Mouse (Mus musculus): Measurements from ENCODE around the gene Klhl20. TPM values are rescaled to one million over a fixed set of nuclear protein-coding genes. Genes with fewer than 3 reads are reported as not detected.
"Not testable (repeated sequence)": the region's sequence is repeated elsewhere in the genome, so short reads cannot be mapped to it uniquely, and the experiment has no call there.

The Klhl20 gene
- 10 to 100 TPM; 18.7 to 19.1 TPM for total RNA-seq (2021)
- long read RNA-seq, experiment 1, full-length matches to known transcripts, result 3 of 6 reads
- long read RNA-seq, experiment 1, partial matches to known transcripts, result 0 of 6 reads
- long read RNA-seq, experiment 1, other reads (novel, unspliced or antisense), result 3 of 6 reads
- long read RNA-seq, experiment 2, full-length matches to known transcripts, result 10 of 14 reads
- long read RNA-seq, experiment 2, partial matches to known transcripts, result 0 of 14 reads
- long read RNA-seq, experiment 2, other reads (novel, unspliced or antisense), result 4 of 14 reads

- peak; percentile 94 to 96 for DNase-seq (ENCODE audit: low spot score in 2 of 2)
These were observed at the start of gene Klhl20 for GRCm38 (mm10) chr1:161130726-161131664. TSS of gene Klhl20 (minus strand) at chr1:161131511.

DNA sequence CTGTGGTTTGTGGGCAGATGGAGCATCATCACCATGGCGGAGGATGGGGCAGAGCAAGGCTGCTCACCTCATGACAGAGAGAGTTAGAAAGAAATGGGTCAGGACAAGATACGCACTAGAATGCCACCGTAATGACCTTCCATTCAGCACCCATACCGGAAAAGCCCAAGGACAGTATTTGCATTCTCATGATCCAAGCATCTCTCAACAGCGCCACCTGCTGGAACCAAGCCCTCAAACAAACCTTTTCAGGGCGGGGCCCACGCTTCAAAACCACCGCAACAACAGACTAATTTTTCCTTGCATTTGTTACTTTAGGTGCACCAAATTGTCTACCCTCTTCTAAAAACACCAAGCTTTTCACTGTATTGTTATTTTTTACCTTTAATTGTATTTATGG is 49.4 kb upstream of the Klhl20 start:
- DNase-seq (ENCODE audit: low spot score in 2 of 2), result peak; percentile 5 to 19

GRCm38 (mm10) chr1:161170651-161171050 is 39.3 kb upstream of the Klhl20 start:
- DNase-seq (ENCODE audit: low spot score in 2 of 2), result peak; percentile 57 to 68

GRCm38 (mm10) chr1:161160266-161160665 is 29.0 kb upstream of the Klhl20 start:
- no peak for DNase-seq (ENCODE audit: low spot score in 2 of 2)

GRCm38 (mm10) chr1:161159214-161159613 is 27.9 kb upstream of the Klhl20 start, which contains the start of gene Tex50:
TSS of gene Tex50 (minus strand) at chr1:161159314.
- no peak for DNase-seq (ENCODE audit: low spot score in 2 of 2)

DNA sequence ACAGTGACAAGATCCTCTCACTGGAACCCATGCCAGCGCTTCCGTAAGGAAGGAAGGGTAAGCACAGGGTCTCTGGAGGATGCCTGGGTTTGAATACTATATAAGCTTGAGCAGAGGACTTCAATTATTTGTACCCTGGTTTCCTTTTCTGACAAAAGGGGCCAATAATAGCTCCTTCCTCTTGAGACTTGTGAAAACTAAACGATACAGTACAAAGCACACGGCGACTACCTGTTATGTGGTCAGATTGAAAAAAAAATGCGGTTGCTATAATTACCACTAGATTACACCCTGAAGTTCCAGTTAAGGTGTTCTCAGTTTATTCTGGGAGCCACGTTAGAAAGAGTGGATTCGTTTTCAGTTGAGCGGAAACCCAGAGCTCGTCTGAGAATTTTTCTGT is 25.2 kb upstream of the Klhl20 start:
- no peak for DNase-seq (ENCODE audit: low spot score in 2 of 2)

- DNase-seq (ENCODE audit: low spot score in 2 of 2), result no peak
These were observed 19.8 kb upstream of the Klhl20 start for GRCm38 (mm10) chr1:161151098-161151497.

- DNase-seq (ENCODE audit: low spot score in 2 of 2), result no peak
These were observed 16.6 kb upstream of the Klhl20 start for GRCm38 (mm10) chr1:161147888-161148287.

DNA sequence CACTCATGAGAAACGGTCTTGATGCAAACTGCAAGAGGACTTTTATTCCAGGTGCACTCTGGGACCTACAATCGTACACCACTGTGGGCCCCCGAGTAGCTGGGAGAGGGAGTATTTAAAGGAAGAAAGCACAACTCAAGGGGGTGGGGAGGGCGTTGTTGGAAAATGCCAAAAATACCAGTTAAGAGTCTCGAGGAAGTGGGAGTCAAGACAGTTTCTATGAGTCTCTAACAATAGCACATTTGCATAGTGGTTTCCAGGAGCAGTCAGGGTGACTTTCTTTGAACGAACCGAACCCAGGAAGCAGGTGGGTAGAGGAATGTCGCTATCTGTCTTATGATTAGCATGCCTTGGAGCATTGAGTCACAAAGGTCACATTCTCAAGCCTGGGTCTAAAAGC is 14.3 kb upstream of the Klhl20 start:
- not testable (repeated sequence) for DNase-seq (ENCODE audit: low spot score in 2 of 2)

GRCm38 (mm10) chr1:161143216-161143615 is 11.9 kb upstream of the Klhl20 start:
- DNase-seq (ENCODE audit: low spot score in 2 of 2), result peak in 1 of 2 experiments; percentile 12

GRCm38 (mm10) chr1:161142531-161143159 is 11.3 kb upstream of the Klhl20 start, which contains the start of gene Ankrd45:
TSS of gene Ankrd45 (plus strand) at chr1:161142691.
- peak; percentile 45 to 55 for DNase-seq (ENCODE audit: low spot score in 2 of 2)

DNA sequence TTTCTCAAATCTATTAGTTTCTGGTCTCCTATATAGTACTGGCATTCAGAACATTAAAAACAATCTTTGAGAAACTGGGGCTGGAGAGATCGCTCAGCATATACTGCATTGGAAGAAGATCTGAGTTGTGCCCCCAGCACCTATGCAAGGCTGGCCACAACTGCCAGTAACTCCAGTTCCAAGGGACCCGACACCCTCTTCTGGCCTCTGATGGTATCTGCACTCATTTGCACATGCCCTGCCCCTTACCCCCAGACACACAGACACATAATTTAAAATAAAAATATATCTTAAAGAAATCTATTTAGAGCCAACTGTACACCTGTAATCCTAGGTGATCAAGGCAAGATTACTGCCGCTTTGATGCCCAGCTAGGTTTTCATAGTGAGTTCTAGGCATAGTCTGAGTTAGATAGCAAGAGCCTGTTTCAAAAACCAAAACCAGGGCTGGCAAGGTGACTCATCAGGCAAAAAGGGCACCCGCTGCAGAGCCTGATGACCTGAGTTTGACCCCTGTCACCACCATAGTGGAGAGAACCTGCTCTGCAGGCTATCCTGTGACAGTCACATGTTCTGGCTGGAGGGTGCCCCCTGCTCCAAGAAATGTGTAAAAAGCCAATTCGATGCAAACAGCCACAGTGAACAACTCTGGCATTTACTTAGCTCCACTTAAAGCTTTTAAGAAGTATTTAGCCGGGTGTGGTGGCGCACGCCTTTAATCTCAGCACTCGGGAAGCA is 8.9 kb upstream of the Klhl20 start:
- DNase-seq (ENCODE audit: low spot score in 2 of 2), result no peak

GRCm38 (mm10) chr1:161139496-161139895 is 8.2 kb upstream of the Klhl20 start:
- no peak for DNase-seq (ENCODE audit: low spot score in 2 of 2)

GRCm38 (mm10) chr1:161126461-161126860 is 4.8 kb downstream of the Klhl20 start:
- DNase-seq (ENCODE audit: low spot score in 2 of 2), result no peak

- no peak for DNase-seq (ENCODE audit: low spot score in 2 of 2)
These were observed 8.5 kb downstream of the Klhl20 start for GRCm38 (mm10) chr1:161122661-161123418.

GRCm38 (mm10) chr1:161114591-161114990 is 16.7 kb downstream of the Klhl20 start:
- DNase-seq (ENCODE audit: low spot score in 2 of 2), result no peak

DNA sequence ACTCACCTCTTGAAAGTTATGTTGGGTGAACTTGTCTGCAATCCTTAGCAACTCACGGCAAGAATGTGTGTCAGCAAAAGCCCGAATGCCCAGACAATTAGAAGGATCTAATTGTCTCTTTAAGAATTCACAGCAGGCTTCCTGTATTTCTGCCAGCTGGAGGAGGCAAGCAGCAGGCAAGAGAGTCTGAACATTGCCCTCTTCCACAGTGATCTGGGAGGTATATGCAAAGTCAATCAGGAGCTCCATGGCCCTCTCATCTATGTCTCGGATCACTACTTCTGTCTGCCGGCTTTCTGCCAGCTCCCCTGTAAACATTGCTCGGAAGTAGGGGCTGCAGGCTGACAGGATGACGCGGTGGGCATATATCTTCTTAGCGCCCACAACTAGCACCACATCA is 22.1 kb downstream of the Klhl20 start:
- no peak for DNase-seq (ENCODE audit: low spot score in 2 of 2)

DNA sequence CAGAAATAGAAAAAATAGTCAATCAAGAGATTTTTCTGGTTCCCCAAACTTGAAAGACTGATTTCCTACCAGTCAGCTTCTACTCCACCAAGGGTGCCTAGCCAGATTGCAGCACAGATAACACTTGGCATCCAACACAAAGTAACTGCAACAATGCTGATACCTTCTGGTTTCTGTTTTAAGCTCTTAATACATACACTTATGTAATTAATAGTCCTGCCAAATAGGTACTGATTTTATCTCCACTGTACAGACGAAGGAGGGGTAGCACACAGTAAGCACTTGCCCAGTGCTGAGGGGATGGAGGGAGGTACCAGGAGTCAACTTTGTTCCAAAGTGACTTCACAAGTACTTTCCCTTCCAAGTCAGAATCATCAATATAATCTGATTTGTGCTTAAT is 27.5 kb downstream of the Klhl20 start:
- no peak for DNase-seq (ENCODE audit: low spot score in 2 of 2)

DNA sequence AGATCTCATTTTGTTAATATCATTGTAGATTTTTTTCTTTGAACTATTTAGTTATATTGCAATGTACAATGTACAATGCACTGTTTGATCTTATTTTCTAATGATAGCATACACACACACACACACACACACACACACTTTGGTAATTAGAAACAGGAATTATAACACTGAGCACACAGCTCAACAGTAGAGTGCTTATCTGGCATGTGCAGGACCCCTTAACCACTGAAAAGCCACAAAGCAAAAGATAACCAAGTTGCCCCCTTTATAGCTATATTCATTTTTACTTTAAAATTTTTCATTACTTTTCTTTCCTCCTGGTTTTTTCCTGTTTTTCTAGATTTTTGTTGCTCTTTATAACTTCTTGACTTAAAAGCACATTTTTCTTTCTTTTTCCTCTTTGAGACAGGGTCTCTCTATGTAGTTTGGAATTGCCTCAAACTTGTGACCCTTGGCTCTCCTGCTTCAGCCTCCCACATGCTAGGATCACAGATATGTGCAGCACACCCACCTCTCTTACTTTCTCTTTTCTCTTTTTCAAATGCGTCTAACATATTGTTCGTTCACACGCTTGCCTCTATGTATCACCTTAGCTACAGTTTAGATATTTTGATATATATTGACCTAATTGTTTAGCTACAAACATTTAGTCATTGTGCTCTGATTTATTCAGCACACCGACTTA is 31.4 kb downstream of the Klhl20 start:
- no peak for DNase-seq (ENCODE audit: low spot score in 2 of 2)

- DNase-seq (ENCODE audit: low spot score in 2 of 2), result no peak
These were observed 54.1 kb downstream of the Klhl20 start for GRCm38 (mm10) chr1:161077243-161077642.
